Mouse (Mus musculus) E14TG2a.4 (cell line): ENCODE data around the gene Olfr1371.

ENCODE experiments used
- CTCF ChIP-seq: conservative IDR thresholded peaks from 2 replicates; pipeline ENCODE4 v1.5.1; 2014; ENCODE audit warnings: low read length
- NANOG ChIP-seq: IDR thresholded peaks from 2 replicates; pipeline ENCODE4 v1.6.1; 2014; ENCODE audit warnings: borderline replicate concordance, low read length, mixed read lengths
- POU5F1 ChIP-seq: IDR thresholded peaks from 2 replicates; pipeline ENCODE4 v1.6.1; 2014; ENCODE audit warnings: low read length, borderline replicate concordance

DNA sequence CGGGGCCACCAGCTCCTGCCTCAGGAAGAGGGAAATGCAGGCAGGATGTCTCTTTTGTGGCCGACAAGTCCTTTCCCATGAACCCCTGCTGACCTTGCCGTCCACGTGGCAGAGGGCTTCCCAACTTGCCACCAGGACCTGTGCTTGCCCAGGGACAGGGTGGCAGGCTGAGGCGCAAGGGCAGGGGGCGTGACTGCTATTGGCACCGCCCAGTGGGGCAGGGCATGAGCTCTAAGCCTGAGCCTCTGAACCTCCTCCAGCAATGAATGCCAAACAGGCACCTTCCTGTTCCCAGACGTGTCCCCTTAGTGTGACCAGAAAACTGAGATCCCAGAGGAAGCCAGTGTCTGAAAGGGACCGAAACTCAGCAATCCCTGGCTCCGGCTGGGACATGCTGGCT is 49.9 kb downstream of the Olfr1371 start:
- no peak for TF ChIP-seq CTCF
- no peak for TF ChIP-seq NANOG
- no peak for TF ChIP-seq POU5F1
